Mouse (Mus musculus): ENCODE data around the gene Rsg1.
A peak's percentile ranks its signal among the peaks of the same experiment; 100 is the strongest.

GRCm38 (mm10) chr4:141197686-141198035 is 16.1 kb upstream of the Rsg1 start:
- TF ChIP-seq EP300 (IDR thresholded peaks at IDR 0.05; ENCODE audit: low read depth) (no peak), CTCF (IDR thresholded peaks at IDR 0.05; ENCODE audit: low read depth) (peak; percentile 20; the same call in 1 of the 2 replicates)
